ENCODE assay signal across 41 mouse cellular contexts in genomic region chr6:135153719-135154118, GRCm38 (mm10). TPM values are rescaled to one million over a fixed set of nuclear protein-coding genes. Genes with fewer than 3 reads are reported as not detected.
DNase-seq lines count a peak whose midpoint lies in the region; ATAC-seq and TF ChIP-seq lines count a peak whose summit lies in the region.
"Had no signal": no experiment of that assay in that cellular context is flagged by ENCODE, and none has a peak within 500 bp of the region (broad histone marks: within the 10 kb centered on the region; RNA-seq: fewer than 3 reads in every experiment).

No protein-coding gene starts in this region.

- no peak overlapping the region for H3K27ac ChIP-seq in midbrain, embryonic 11.5 days (ENCODE audit: low read depth, low read length)
- no peak overlapping the region for H3K27ac ChIP-seq in midbrain, postnatal 0 days (ENCODE audit: low read depth, low read length)
- H3K27ac ChIP-seq in embryonic fibroblast, embryonic 13.5 days (ENCODE audit: insufficient read depth, low read length), result peak overlapping the region; percentile 36
- H3K27ac ChIP-seq: embryonic facial prominence, embryonic 12.5 days; forebrain, embryonic 10.5 days; hindbrain, embryonic 10.5 days; kidney, postnatal 0 days; limb, embryonic 12.5 days; liver, embryonic 15.5 days; lung, embryonic 15.5 days; midbrain, embryonic 10.5 days; neural tube, embryonic 12.5 days had no signal

- no peak for DNase-seq in frontal cortex, postnatal 25 days (ENCODE audit: low spot score in 2 of 2)
- DNase-seq in midbrain, embryonic 11.5 days (ENCODE audit: low spot score, missing footprints), result peak; percentile 31
- no peak for DNase-seq in midbrain, postnatal 0 days (ENCODE audit: low spot score)
- peak; percentile 50 for DNase-seq in 416B (ENCODE audit: low read depth)
- no peak for DNase-seq in embryo, embryonic 10.5 days (ENCODE audit: low spot score)
- DNase-seq in thymus, postnatal 10 days (ENCODE audit: low spot score in 2 of 2), result no peak
- DNase-seq: adrenal gland, adult 2 months; adrenal gland, postnatal 36 days; cerebellum, adult 9-10 months; cerebellum, postnatal 36 days; embryo, embryonic 11 days; gastrocnemius, postnatal 10 days; heart, postnatal 14 days; kidney, adult 2 months; kidney, postnatal 4 days; layer of hippocampus, adult 9-11 months; thymus, postnatal 25 days had no signal

- H3K4me1 ChIP-seq in midbrain, embryonic 11.5 days (ENCODE audit: control insufficient read depth, insufficient read depth, low read length), result no peaks in the 10 kb centered on the region
- H3K4me1 ChIP-seq in midbrain, postnatal 0 days (ENCODE audit: insufficient read depth, low read length), result no peaks in the 10 kb centered on the region
- no peaks in the 10 kb centered on the region for H3K4me1 ChIP-seq in embryonic fibroblast, embryonic 13.5 days (ENCODE audit: control insufficient read depth, insufficient read depth, low read length)
- H3K4me1 ChIP-seq: embryonic facial prominence, embryonic 12.5 days; lung, embryonic 15.5 days; neural tube, embryonic 12.5 days had no signal

- H3K9me3 ChIP-seq in midbrain, embryonic 11.5 days (ENCODE audit: control insufficient read depth, low read length), result peaks cover 3% of the 10 kb centered on the region; the same call in 1 of the 2 replicates
- no peaks in the 10 kb centered on the region for H3K9me3 ChIP-seq in midbrain, postnatal 0 days (ENCODE audit: low read length)
- H3K9me3 ChIP-seq: embryonic facial prominence, embryonic 12.5 days; hindbrain, embryonic 10.5 days; liver, embryonic 15.5 days; lung, embryonic 15.5 days; midbrain, embryonic 10.5 days; neural tube, embryonic 12.5 days had no signal

- H3K36me3 ChIP-seq in midbrain, embryonic 11.5 days (ENCODE audit: control insufficient read depth, insufficient read depth, low read length), result no peaks in the 10 kb centered on the region
- H3K36me3 ChIP-seq in midbrain, postnatal 0 days (ENCODE audit: insufficient read depth, low read length), result no peaks in the 10 kb centered on the region
- H3K36me3 ChIP-seq: embryonic facial prominence, embryonic 12.5 days; forebrain, embryonic 10.5 days; hindbrain, embryonic 10.5 days; limb, embryonic 12.5 days; lung, embryonic 15.5 days; midbrain, embryonic 10.5 days; neural tube, embryonic 12.5 days had no signal

- 81% methylated on average over 5 of the region's 5 CpGs for WGBS in midbrain, embryonic 11.5 days
- WGBS in midbrain, postnatal 0 days, result 76% methylated on average over 5 of the region's 5 CpGs

- TF ChIP-seq CTCF in midbrain, postnatal 0 days (IDR thresholded peaks at IDR 0.05), result no peak
- no peak for TF ChIP-seq CTCF in embryonic fibroblast, embryonic 13.5 days (IDR thresholded peaks at IDR 0.05; ENCODE audit: borderline replicate concordance, insufficient read depth, low read length)

- no peaks in the 10 kb centered on the region for H3K27me3 ChIP-seq in midbrain, embryonic 11.5 days (ENCODE audit: control insufficient read depth, insufficient read depth, low read length)
- no peaks in the 10 kb centered on the region for H3K27me3 ChIP-seq in midbrain, postnatal 0 days (ENCODE audit: insufficient read depth, low read length)
- H3K27me3 ChIP-seq: embryonic facial prominence, embryonic 12.5 days; limb, embryonic 12.5 days; liver, embryonic 15.5 days; lung, embryonic 15.5 days; neural tube, embryonic 12.5 days had no signal

- H3K9ac ChIP-seq in midbrain, embryonic 11.5 days (ENCODE audit: low read length), result no peak overlapping the region
- H3K9ac ChIP-seq in midbrain, postnatal 0 days (replicated peaks; ENCODE audit: low read length, poor library complexity, severe bottlenecking), result no peak overlapping the region
- H3K9ac ChIP-seq: embryonic facial prominence, embryonic 12.5 days; limb, embryonic 12.5 days; liver, embryonic 15.5 days; lung, embryonic 15.5 days; neural tube, embryonic 12.5 days had no signal

- TF ChIP-seq POLR2A in embryonic fibroblast, embryonic 13.5 days (IDR thresholded peaks at IDR 0.05; ENCODE audit: low read depth, low read length), result no peak

- no peak overlapping the region for H3K4me3 ChIP-seq in midbrain, embryonic 11.5 days (ENCODE audit: low read depth, low read length)
- H3K4me3 ChIP-seq in midbrain, postnatal 0 days (ENCODE audit: low read depth, low read length), result no peak overlapping the region
- no peak overlapping the region for H3K4me3 ChIP-seq in embryonic fibroblast, embryonic 13.5 days (ENCODE audit: insufficient read depth, low read length)
- H3K4me3 ChIP-seq: embryonic facial prominence, embryonic 12.5 days; forebrain, embryonic 10.5 days; hindbrain, embryonic 10.5 days; limb, embryonic 12.5 days; liver, embryonic 15.5 days; lung, embryonic 15.5 days; midbrain, embryonic 10.5 days; myocyte; neural tube, embryonic 12.5 days had no signal

- peak; percentile 58 for ATAC-seq in frontal cortex, adult (ENCODE audit: low TSS enrichment)
- ATAC-seq in midbrain, embryonic 11.5 days (ENCODE audit: low FRiP score), result no peak
- ATAC-seq in midbrain, postnatal 0 days (ENCODE audit: low FRiP score), result no peak
- ATAC-seq: activated CD4-positive, CD25-positive, alpha-beta regulatory T cell, adult 4 months; CD4-positive, CD25-positive, alpha-beta regulatory T cell, adult 4 months; forebrain, embryonic 16.5 days; hindbrain, embryonic 16.5 days; midbrain, embryonic 16.5 days had no signal

- no peak overlapping the region for H3K4me2 ChIP-seq in midbrain, embryonic 11.5 days
- H3K4me2 ChIP-seq in midbrain, postnatal 0 days (ENCODE audit: low read depth, low read length, poor library complexity, severe bottlenecking), result no peak overlapping the region
- H3K4me2 ChIP-seq: embryonic facial prominence, embryonic 12.5 days; limb, embryonic 12.5 days; liver, embryonic 15.5 days; lung, embryonic 15.5 days; neural tube, embryonic 12.5 days had no signal

RNA-seq across cellular contexts. Expression of gene Gprc5d, which starts 35.6 kb away (rescaled TPM):
- not detected in 2 replicates for polyA plus RNA-seq in midbrain, embryonic 11.5 days (2014; fragmentation: Nextera tagmentation; extraction: Ambion mirVana)
- total RNA-seq in midbrain, postnatal 0 days (2014; rRNA removed), result not detected in 2 replicates
- 0.27 TPM in 1 of 2 replicates, not detected in the other for polyA plus RNA-seq in midbrain, postnatal 0 days (2015; fragmentation: Nextera tagmentation; extraction: Ambion mirVana)
- 0.40 TPM in 1 of 2 replicates, not detected in the other for polyA plus RNA-seq in embryonic fibroblast, embryonic 13.5 days (2011; ENCODE audit: insufficient read length, low read depth, missing spikeins)
- total RNA-seq: adrenal gland, adult 2 months; adrenal gland, postnatal 36 days; gastrocnemius, postnatal 10 days; granulocyte monocyte progenitor cell, adult 5-6 weeks; heart, postnatal 14 days; liver, adult 2 months; megakaryocyte progenitor cell, adult 5-6 weeks had no signal
- polyA plus RNA-seq: activated CD4-positive, CD25-positive, alpha-beta regulatory T cell, adult 4 months; adrenal gland, adult 2 months; CD4-positive, CD25-positive, alpha-beta regulatory T cell, adult 4 months; embryonic facial prominence, embryonic 12.5 days; forebrain, embryonic 10.5 days; forebrain, embryonic 16.5 days; heart, embryonic 14.5 days; hindbrain, embryonic 10.5 days; hindbrain, embryonic 16.5 days; intestine, embryonic 14.5 days; limb, embryonic 12.5 days; lung, embryonic 15.5 days; midbrain, embryonic 10.5 days; midbrain, embryonic 16.5 days; neural tube, embryonic 12.5 days; small intestine, adult 2 months; stomach, embryonic 14.5 days had no signal

RNA-seq across cellular contexts. Expression of gene Fam234b, which starts 44.1 kb away (rescaled TPM):
- 29.3 and 33.0 TPM in 2 replicates for polyA plus RNA-seq in midbrain, embryonic 11.5 days (2014; fragmentation: Nextera tagmentation; extraction: Ambion mirVana)
- total RNA-seq in midbrain, postnatal 0 days (2014; rRNA removed), result 90.5 and 106 TPM in 2 replicates
- 114 and 119 TPM in 2 replicates for polyA plus RNA-seq in midbrain, postnatal 0 days (2015; fragmentation: Nextera tagmentation; extraction: Ambion mirVana)
- polyA plus RNA-seq in embryonic fibroblast, embryonic 13.5 days (2011; ENCODE audit: insufficient read length, low read depth, missing spikeins), result 10.1 and 13.7 TPM in 2 replicates

RNA-seq across cellular contexts. Expression of gene Hebp1, which starts 44.1 kb away (rescaled TPM):
- 1.8 and 2.9 TPM in 2 replicates for polyA plus RNA-seq in midbrain, embryonic 11.5 days (2014; fragmentation: Nextera tagmentation; extraction: Ambion mirVana)
- total RNA-seq in midbrain, postnatal 0 days (2014; rRNA removed), result 8.9 and 10.6 TPM in 2 replicates
- 8.7 and 9.2 TPM in 2 replicates for polyA plus RNA-seq in midbrain, postnatal 0 days (2015; fragmentation: Nextera tagmentation; extraction: Ambion mirVana)
- polyA plus RNA-seq in embryonic fibroblast, embryonic 13.5 days (2011; ENCODE audit: insufficient read length, low read depth, missing spikeins), result 32.3 and 41.7 TPM in 2 replicates

Comparison
In these comparisons a context has a peak if more than half of its experiments do, and no peak if none do; other contexts are left out.
1. DNase-seq: peak in midbrain, embryonic 11.5 days (single experiment) and 416B (single experiment); none in frontal cortex, postnatal 25 days (0 of 2), midbrain, postnatal 0 days (single experiment), embryo, embryonic 10.5 days (single experiment) and thymus, postnatal 10 days (0 of 2).